ENCODE assay signal across 13 mouse cellular contexts in genomic region chr2:146290366-146290765, GRCm38 (mm10).
DNase-seq lines count a peak whose midpoint lies in the region; ATAC-seq and TF ChIP-seq lines count a peak whose summit lies in the region.
"Had no signal": no experiment of that assay in that cellular context is flagged by ENCODE, and none has a peak within 500 bp of the region (broad histone marks: within the 10 kb centered on the region; RNA-seq: fewer than 3 reads in every experiment).

No protein-coding gene starts in this region.

- H3K9ac ChIP-seq in forebrain, embryonic 12.5 days, result no peak overlapping the region
- H3K9ac ChIP-seq in hindbrain, embryonic 14.5 days, result no peak overlapping the region
- H3K9ac ChIP-seq in midbrain, embryonic 16.5 days (ENCODE audit: low read depth, low read length), result peak overlapping the region; percentile 52; the same call in 1 of the 2 replicates
- no peak overlapping the region for H3K9ac ChIP-seq in liver, embryonic 11.5 days (ENCODE audit: low read depth, low read length)
- H3K9ac ChIP-seq in kidney, embryonic 14.5 days (ENCODE audit: low read depth, low read length), result no peak overlapping the region
- H3K9ac ChIP-seq: embryonic facial prominence, embryonic 13.5 days; limb, embryonic 15.5 days had no signal

- ATAC-seq in forebrain, embryonic 12.5 days (ENCODE audit: low FRiP score), result 0 out of 2 replicates have a peak, but pooled peaks have one; percentile 14
- ATAC-seq in hindbrain, embryonic 14.5 days (ENCODE audit: low FRiP score), result no peak
- peak; percentile 23; the same call in 1 of the 2 replicates for ATAC-seq in midbrain, embryonic 16.5 days
- no peak for ATAC-seq in liver, embryonic 11.5 days (replicated peaks; ENCODE audit: low FRiP score)
- no peak for ATAC-seq in kidney, embryonic 14.5 days (ENCODE audit: low FRiP score, low TSS enrichment)

- H3K27me3 ChIP-seq in forebrain, embryonic 12.5 days, result no peaks in the 10 kb centered on the region
- no peaks in the 10 kb centered on the region for H3K27me3 ChIP-seq in hindbrain, embryonic 14.5 days (ENCODE audit: control insufficient read depth, insufficient read depth, low read length)
- H3K27me3 ChIP-seq in midbrain, embryonic 16.5 days (ENCODE audit: control insufficient read depth, insufficient read depth, low read depth, low read length), result no peaks in the 10 kb centered on the region
- H3K27me3 ChIP-seq in liver, embryonic 11.5 days (replicated peaks; ENCODE audit: control insufficient read depth, insufficient read depth, low read length), result no peaks in the 10 kb centered on the region
- no peaks in the 10 kb centered on the region for H3K27me3 ChIP-seq in kidney, embryonic 14.5 days (ENCODE audit: control insufficient read depth, insufficient read depth, low read length)
- H3K27me3 ChIP-seq: embryonic facial prominence, embryonic 13.5 days; limb, embryonic 15.5 days had no signal

- no peak overlapping the region for H3K4me3 ChIP-seq in forebrain, embryonic 12.5 days (replicated peaks)
- no peak overlapping the region for H3K4me3 ChIP-seq in hindbrain, embryonic 14.5 days (replicated peaks; ENCODE audit: low read length)
- no peak overlapping the region for H3K4me3 ChIP-seq in midbrain, embryonic 16.5 days (ENCODE audit: low read depth, low read length)
- no peak overlapping the region for H3K4me3 ChIP-seq in liver, embryonic 11.5 days (ENCODE audit: low read depth, low read length)
- H3K4me3 ChIP-seq in kidney, embryonic 14.5 days (ENCODE audit: low read length), result no peak overlapping the region
- H3K4me3 ChIP-seq: embryonic facial prominence, embryonic 13.5 days; limb, embryonic 15.5 days had no signal

- DNase-seq in brain, embryonic 14.5 days (ENCODE audit: low read depth), result peak; percentile 58
- DNase-seq in hindbrain, embryonic 14.5 days (ENCODE audit: low spot score), result no peak
- no peak for DNase-seq in kidney, postnatal 10 days
- DNase-seq in liver, embryonic 11.5 days (ENCODE audit: low spot score), result no peak
- DNase-seq: heart, postnatal 10 days; lung, adult 2 months had no signal

- TF ChIP-seq CTCF in brain, embryonic 14.5 days (IDR thresholded peaks at IDR 0.05; ENCODE audit: borderline replicate concordance, extremely low read depth, insufficient read depth, insufficient read length), result no peak

- 76% methylated on average over 6 of the region's 6 CpGs for WGBS in forebrain, embryonic 12.5 days
- WGBS in hindbrain, embryonic 14.5 days, result 56% methylated on average over 6 of the region's 6 CpGs
- WGBS in midbrain, embryonic 16.5 days, result 66% methylated on average over 6 of the region's 6 CpGs
- 83% methylated on average over 6 of the region's 6 CpGs for WGBS in liver, embryonic 11.5 days
- WGBS in kidney, embryonic 14.5 days, result 96% methylated on average over 6 of the region's 6 CpGs

- no peak for TF ChIP-seq POLR2A in brain, embryonic 14.5 days (IDR thresholded peaks at IDR 0.05; ENCODE audit: borderline replicate concordance, extremely low read depth, insufficient read depth, insufficient read length, poor library complexity, severe bottlenecking)

- H3K4me1 ChIP-seq in forebrain, embryonic 12.5 days, result peaks cover 45% of the 10 kb centered on the region
- H3K4me1 ChIP-seq in hindbrain, embryonic 14.5 days (replicated peaks; ENCODE audit: control insufficient read depth, insufficient read depth, low read length), result peaks cover 29% of the 10 kb centered on the region
- H3K4me1 ChIP-seq in midbrain, embryonic 16.5 days (ENCODE audit: control insufficient read depth, insufficient read depth, low read length), result peaks cover 16% of the 10 kb centered on the region
- H3K4me1 ChIP-seq in liver, embryonic 11.5 days (replicated peaks; ENCODE audit: control insufficient read depth, insufficient read depth, low read length), result no peaks in the 10 kb centered on the region; the same call in 1 of the 2 replicates
- no peaks in the 10 kb centered on the region; the same call in 1 of the 2 replicates for H3K4me1 ChIP-seq in kidney, embryonic 14.5 days (ENCODE audit: control insufficient read depth, insufficient read depth, low read length)
- H3K4me1 ChIP-seq: limb, embryonic 15.5 days had no signal

- peak overlapping the region; percentile 91 for H3K27ac ChIP-seq in forebrain, embryonic 12.5 days
- H3K27ac ChIP-seq in hindbrain, embryonic 14.5 days, result 0 out of 2 replicates have a peak overlapping the region, but pooled peaks have one; percentile 0
- peak overlapping the region; percentile 53; the same call in 1 of the 2 replicates for H3K27ac ChIP-seq in midbrain, embryonic 16.5 days (ENCODE audit: low read length)
- H3K27ac ChIP-seq in liver, embryonic 11.5 days (ENCODE audit: low read depth, low read length), result no peak overlapping the region
- no peak overlapping the region for H3K27ac ChIP-seq in kidney, embryonic 14.5 days (ENCODE audit: low read depth, low read length)
- H3K27ac ChIP-seq: embryonic facial prominence, embryonic 13.5 days; limb, embryonic 15.5 days; macrophage had no signal

- H3K9me3 ChIP-seq in forebrain, embryonic 12.5 days, result no peaks in the 10 kb centered on the region
- H3K9me3 ChIP-seq in hindbrain, embryonic 14.5 days (ENCODE audit: control insufficient read depth, low read length), result no peaks in the 10 kb centered on the region
- no peaks in the 10 kb centered on the region for H3K9me3 ChIP-seq in midbrain, embryonic 16.5 days (replicated peaks; ENCODE audit: control insufficient read depth, low read length, poor library complexity, severe bottlenecking)
- no peaks in the 10 kb centered on the region for H3K9me3 ChIP-seq in liver, embryonic 11.5 days (ENCODE audit: control insufficient read depth, low read length)
- H3K9me3 ChIP-seq in kidney, embryonic 14.5 days (ENCODE audit: control insufficient read depth, low read length), result no peaks in the 10 kb centered on the region
- H3K9me3 ChIP-seq: embryonic facial prominence, embryonic 13.5 days; G1E; limb, embryonic 15.5 days had no signal

- H3K4me2 ChIP-seq in forebrain, embryonic 12.5 days, result no peak overlapping the region
- no peak overlapping the region for H3K4me2 ChIP-seq in hindbrain, embryonic 14.5 days (replicated peaks)
- no peak overlapping the region for H3K4me2 ChIP-seq in midbrain, embryonic 16.5 days (ENCODE audit: low read length)
- no peak overlapping the region for H3K4me2 ChIP-seq in liver, embryonic 11.5 days
- no peak overlapping the region for H3K4me2 ChIP-seq in kidney, embryonic 14.5 days (replicated peaks; ENCODE audit: low read depth, low read length)
- H3K4me2 ChIP-seq: embryonic facial prominence, embryonic 13.5 days; limb, embryonic 15.5 days had no signal

- H3K36me3 ChIP-seq in forebrain, embryonic 12.5 days (replicated peaks), result no peaks in the 10 kb centered on the region
- H3K36me3 ChIP-seq in hindbrain, embryonic 14.5 days (replicated peaks; ENCODE audit: control insufficient read depth, insufficient read depth), result no peaks in the 10 kb centered on the region
- no peaks in the 10 kb centered on the region for H3K36me3 ChIP-seq in midbrain, embryonic 16.5 days (ENCODE audit: control insufficient read depth, insufficient read depth, low read length)
- H3K36me3 ChIP-seq in liver, embryonic 11.5 days (ENCODE audit: control insufficient read depth, insufficient read depth, low read length), result no peaks in the 10 kb centered on the region
- no peaks in the 10 kb centered on the region for H3K36me3 ChIP-seq in kidney, embryonic 14.5 days (ENCODE audit: control insufficient read depth, insufficient read depth, low read length)
- H3K36me3 ChIP-seq: embryonic facial prominence, embryonic 13.5 days; limb, embryonic 15.5 days had no signal

Comparison
In these comparisons a context has a peak if more than half of its experiments do, and no peak if none do; other contexts are left out.
1. ATAC-seq: peak in forebrain, embryonic 12.5 days (single experiment) and midbrain, embryonic 16.5 days (single experiment); none in hindbrain, embryonic 14.5 days (single experiment), liver, embryonic 11.5 days (single experiment) and kidney, embryonic 14.5 days (single experiment).
2. H3K27ac ChIP-seq: peak in forebrain, embryonic 12.5 days (single experiment), hindbrain, embryonic 14.5 days (single experiment) and midbrain, embryonic 16.5 days (single experiment); none in liver, embryonic 11.5 days (single experiment) and kidney, embryonic 14.5 days (single experiment).